Mouse (Mus musculus): ENCODE results near the gene Zfp697. TPM values are rescaled to one million over a fixed set of nuclear protein-coding genes. Genes with fewer than 3 reads are reported as not detected.

Zfp697 gene
- polyA plus RNA-seq, 1 experiment: not detected

GRCm38 (mm10) chr3:98782181-98782868, 400.1 kb downstream of the Zfp697 start:
- no peak for TF ChIP-seq GATA1 (IDR thresholded peaks at IDR 0.05; ENCODE audit: low read length)

GRCm38 (mm10) chr3:98786551-98786950, 404.3 kb downstream of the Zfp697 start:
- TF ChIP-seq GATA1 (IDR thresholded peaks at IDR 0.05; ENCODE audit: low read length): no peak

Other genes with a start within 250 kb of the Zfp697 start
- not detected in 2 replicates for gene Adam30, start 221.8 kb upstream of the Zfp697 start, polyA plus RNA-seq (2012)
- not detected in 2 replicates for gene Reg4, start 160.3 kb upstream of the Zfp697 start, polyA plus RNA-seq (2012)
- gene Hmgcs2, start 102.0 kb upstream of the Zfp697 start, polyA plus RNA-seq (2012): not detected in 2 replicates
- gene Phgdh, start 42.5 kb upstream of the Zfp697 start, polyA plus RNA-seq (2012): not detected in 2 replicates
- gene Gm4450, start 74.7 kb downstream of the Zfp697 start, polyA plus RNA-seq (2012): not detected in 2 replicates
- gene Hsd3b4, start 128.1 kb downstream of the Zfp697 start, polyA plus RNA-seq (2012): not detected in 2 replicates
- gene Gm10681, start 206.3 kb downstream of the Zfp697 start, polyA plus RNA-seq (2012): not detected in 2 replicates
- gene Hsd3b5, start 247.8 kb downstream of the Zfp697 start, polyA plus RNA-seq (2012): not detected in 2 replicates